Mouse (Mus musculus) megakaryocyte progenitor cell, adult 5-6 weeks (primary cell): Measurements from ENCODE around the gene Cdc42. TPM values are rescaled to one million over a fixed set of nuclear protein-coding genes. Genes with fewer than 3 reads are reported as not detected.

ENCODE experiments used
- ATAC-seq: replicated peaks from 2 replicates; pipeline ENCODE4 v1.8.0; 2016; ENCODE audit warnings: mild to moderate bottlenecking, moderate TSS enrichment, inconsistent platforms; ENCODE audit not compliant: poor library complexity
- total RNA-seq, 2 experiments: library from RNA; stranded (forward) in 1 of 2; stranded (reverse) in 1 of 2; fragments of 157-497, 149-512 nt in 1 of 2; fragments of 200-1000 nt in 1 of 2; gene quantifications; 2 replicates each; pipeline versions ENCODE4 v1.2.3 to v1.2.4; 2015 to 2017

The Cdc42 gene
- total RNA-seq (2015) (610 and 655 TPM in 2 replicates), total RNA-seq (2017) (471 and 517 TPM in 2 replicates)

DNA sequence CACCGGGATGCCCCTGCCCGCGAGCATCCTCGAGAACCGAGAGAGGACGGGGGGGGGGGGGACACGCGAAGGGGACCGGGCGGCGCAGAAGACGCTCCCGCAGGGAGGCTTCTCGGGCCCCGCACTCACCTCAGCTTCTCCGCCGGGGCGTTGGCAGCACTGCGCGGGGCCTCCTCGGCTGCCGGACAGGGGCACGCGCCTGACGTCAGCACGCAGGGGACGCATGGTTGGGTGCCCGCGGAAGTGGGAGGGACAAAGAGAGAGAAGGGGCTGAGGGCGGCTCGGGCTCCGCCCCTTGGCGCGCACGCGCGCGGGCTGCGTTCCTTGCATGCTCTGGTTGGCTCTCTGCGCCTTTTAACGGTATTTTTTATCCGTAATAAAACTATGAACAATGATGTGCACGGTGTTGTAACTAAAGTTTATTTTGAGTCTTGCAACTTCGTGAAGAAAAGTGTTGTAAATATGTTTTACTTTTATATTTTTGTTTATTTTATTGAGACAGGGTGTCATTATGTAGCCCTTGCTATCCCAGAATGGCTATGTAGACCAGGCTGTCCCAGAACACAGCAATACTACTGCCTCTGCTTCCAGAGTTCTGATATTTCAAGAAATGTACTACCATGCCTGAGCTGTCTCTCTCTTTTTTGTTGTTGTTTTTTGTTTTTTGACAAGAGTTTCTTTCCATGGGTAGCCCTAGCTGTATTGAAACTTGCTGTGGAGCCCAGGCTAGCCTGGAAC is at the start of gene Cdc42:
Gene Cdc42 (minus strand): TSS at position 204 of the 738 bp plus-strand sequence.
- peak; percentile 95 for ATAC-seq

DNA sequence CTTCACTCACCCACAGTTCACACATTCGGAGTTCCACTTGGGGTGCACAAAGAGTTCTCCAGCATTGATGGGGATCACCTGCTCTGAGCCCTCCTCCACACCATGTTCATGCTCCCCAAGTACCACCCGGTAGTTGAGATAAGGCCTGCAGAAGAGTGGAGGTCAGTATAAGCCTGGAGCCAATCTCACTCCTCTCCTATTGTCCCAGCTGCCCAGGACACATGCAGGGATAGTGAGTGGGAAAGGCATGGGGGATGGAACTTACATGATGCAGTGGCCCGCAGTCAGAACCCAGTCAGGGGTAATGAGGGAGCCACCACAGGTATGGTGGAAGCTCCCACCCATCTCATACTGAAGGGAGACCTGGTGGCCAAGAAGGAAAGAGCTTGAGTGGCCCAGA is 48.1 kb upstream of the Cdc42 start:
- ATAC-seq, result no peak

DNA sequence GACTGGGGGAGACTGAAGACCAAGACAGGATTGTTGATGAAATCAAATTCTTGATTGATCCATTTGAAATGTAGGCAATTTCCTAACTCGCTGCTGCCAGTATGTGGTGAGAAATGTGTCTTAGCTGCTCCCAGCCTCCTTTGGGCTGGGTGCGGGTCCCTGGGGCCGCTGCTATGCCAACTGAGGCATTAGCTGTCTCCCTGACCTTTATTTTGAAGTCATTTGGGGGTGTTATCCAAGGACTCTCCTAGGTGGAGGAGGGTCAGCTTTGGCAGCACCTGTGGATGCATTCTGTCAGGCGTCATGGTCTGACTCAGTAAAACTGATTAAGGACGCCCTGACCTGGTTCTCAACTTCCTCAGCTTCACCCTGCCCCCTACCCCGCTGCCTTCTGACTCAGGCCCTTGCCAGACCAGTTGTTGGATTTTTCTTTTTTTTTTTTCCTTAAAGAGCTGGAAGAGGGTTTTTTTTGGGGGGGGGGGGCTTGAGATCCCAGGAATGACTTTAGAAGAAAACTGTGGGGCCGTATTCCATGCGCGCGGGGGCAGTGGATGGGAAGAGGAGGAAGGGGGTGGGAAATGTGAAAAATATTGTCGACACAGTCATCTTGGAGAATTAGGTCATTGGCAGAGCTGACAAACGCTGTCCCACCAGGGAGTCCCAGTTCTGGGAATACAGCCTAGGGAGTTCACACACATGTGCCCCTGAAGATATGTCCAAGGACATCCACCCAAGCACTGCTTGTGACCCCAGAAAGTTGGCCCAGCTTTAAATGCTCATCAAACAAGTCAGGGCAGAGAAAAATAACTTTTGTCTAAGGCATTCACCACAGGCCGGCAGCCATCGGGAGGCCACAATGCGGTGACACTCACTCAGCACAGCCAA is 39.4 kb upstream of the Cdc42 start:
- ATAC-seq, result no peak

DNA sequence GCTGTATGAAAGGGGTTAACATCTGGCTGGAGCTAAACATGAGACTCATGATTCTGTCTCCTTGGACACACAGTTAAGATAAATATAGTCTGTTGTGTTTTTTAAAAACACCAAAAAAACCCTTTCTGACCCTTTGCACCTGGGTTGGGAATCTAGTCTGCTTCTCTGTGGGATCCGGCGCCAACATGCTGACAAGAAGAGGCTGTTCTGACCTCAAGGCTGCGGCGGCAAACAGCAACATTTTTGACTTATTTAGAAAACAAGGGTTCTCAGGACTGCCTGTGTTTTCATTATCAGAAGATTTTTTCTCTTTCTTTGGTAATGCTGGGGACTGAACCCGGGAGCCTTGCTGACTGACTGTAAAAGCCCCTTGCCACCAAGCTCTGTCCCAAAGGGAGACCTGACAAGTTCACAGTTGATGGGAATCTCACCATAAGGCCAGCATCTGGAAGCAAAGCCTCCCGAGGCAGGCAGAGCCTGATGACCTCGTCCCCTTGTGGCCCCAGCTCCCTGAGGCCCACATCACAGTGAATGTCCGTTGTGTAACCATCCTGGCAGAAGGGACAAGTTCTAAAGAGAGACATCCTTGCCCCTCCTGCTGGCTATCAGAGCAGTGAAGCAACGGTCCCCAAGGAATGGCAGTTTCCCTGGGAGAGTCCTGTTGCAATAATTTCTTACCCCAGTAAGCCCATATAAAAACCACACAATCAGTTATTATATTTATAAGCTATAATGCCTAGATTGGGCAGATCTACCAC is 36.0 kb upstream of the Cdc42 start:
- ATAC-seq, result no peak

DNA sequence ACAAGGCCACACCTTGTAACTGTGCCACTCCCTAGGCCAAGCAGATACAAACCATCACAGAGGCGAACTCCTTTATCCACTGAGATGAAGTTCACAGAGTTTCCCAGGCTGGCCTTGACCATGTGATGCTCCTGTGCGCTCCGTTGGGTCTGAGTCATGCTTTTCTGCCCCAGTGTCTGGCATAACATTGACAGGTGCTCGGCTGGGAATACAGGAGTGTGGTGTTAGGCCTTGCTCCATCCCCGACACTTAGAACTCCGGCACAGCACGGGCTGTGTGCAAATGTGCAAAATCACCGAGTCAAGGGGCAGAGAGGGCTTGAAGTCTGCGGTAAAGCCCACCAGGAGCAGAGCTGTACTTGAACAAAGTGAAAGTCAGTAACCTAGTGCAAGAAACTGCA is 35.4 kb upstream of the Cdc42 start:
- ATAC-seq, result no peak

DNA sequence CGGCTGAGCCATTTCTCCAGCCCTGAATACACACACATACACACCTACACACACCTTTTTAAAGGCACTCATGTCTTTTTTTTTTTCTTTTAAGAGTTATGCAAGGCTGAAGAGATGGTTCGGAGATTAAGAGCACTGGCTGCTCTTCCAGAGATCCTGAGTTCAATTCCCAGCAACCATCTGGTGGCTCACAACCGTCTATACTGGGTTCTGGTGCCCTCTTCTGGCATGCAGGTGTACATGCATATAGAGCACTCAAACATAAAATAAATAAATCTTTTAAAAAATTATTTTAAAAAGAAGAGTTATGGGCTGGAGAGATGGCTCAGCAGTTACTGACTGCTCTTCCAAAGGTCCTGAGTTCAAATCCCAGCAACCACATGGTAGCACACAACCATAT is 33.8 kb upstream of the Cdc42 start:
- ATAC-seq, result no peak

DNA sequence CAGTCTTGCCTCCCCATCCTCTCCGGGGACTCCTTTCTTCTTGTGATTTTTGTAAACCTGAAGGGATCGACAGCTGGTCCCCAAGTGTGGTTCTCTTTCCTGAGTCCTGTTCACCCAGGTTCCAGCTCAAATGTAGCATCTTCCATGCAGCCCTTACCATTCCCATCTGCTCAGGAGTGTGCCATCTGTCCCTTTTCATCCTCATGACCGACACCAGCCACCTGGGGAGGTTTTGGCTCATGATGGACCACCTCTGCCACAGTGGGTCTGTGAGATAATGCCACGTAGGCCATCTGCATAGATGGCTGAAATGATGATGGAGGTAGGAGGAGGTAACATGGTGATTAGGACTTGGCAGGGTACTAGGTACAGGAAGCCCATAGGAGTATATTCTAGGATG is 32.7 kb upstream of the Cdc42 start:
- no peak for ATAC-seq

DNA sequence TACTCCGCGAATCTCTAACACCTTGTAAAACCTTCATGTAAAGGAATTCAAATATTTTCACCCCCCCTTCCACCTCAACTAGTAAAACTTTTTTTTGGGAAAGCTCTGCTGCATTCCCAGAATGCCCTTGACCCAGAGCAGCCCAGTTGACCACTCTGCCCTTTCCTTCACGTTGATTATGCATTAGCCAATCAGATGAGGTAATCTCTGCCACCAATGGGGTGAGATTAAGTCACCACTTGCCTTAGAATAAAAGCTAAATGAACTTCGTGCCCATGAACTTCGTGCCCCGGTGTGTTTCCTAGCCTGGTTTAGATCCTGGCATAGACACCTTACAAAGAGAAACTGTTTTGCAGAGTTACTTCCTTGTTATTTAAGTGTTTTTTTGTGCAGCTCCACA is 31.5 kb upstream of the Cdc42 start:
- peak; percentile 33; the same call in 1 of the 2 replicates for ATAC-seq

DNA sequence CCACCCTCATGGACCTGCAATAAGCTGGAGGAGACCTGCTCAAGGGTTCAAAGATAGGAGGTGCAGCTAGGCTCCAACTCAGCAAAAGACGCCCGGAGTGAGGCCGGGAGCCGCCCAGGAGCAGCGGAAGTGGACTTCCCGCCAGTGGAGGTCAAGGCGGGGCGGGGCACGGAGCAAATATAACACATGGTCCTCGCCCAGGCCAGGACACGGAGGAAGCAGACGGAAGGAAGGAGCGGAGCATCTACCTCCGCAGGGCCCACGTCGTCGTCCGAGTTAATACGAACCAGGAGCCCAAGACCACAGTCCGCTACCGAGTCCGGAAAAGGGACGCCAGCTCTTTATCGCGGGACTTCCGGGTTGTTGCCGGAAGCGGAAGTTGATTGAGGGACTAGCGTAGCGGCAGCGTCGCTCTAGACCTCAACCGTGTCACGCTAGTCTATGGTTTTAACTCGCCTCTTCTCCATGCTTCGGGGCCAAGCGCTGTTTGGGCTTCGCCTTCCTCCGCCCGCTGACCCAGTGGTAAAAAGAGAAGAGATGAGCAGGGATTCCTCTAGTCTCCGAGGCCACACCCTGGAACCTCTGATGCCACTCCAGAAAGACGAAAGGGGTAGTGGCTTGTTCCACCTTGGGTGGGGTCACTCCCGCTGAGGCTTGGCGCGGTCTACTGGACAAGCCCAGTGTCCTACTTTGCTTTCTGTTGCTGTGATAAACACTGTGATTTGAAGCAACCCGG is 30.7 kb upstream of the Cdc42 start:
- ATAC-seq, result peak; percentile 87

DNA sequence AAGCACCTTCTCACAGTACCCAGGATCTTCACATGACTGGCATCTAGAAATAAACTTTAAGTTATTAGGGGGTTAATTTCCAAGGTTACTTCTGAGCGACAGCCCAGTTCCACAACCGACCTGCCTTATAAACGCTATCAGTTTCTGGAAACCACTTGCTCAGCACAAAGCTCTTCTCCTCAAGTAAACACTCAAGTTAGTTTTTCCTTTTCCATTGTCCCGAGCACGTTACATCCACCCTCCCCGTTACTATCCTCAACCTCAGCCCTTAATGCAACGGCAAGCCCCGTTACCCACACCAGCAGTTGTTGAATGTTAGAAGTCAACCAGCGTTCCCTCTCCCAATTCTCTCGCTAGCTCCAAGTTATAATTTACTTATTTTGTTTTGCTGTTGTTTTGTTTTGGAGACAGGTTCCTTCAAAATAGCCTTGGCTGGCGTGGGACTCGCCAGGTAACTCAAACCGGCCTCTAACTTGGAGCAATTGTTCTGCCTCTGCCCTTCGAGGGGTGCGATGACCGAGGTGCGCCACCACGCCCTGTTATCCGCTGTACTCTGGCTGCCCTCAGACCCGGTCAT is 30.1 kb upstream of the Cdc42 start:
- peak; percentile 9; the same call in 1 of the 2 replicates for ATAC-seq

DNA sequence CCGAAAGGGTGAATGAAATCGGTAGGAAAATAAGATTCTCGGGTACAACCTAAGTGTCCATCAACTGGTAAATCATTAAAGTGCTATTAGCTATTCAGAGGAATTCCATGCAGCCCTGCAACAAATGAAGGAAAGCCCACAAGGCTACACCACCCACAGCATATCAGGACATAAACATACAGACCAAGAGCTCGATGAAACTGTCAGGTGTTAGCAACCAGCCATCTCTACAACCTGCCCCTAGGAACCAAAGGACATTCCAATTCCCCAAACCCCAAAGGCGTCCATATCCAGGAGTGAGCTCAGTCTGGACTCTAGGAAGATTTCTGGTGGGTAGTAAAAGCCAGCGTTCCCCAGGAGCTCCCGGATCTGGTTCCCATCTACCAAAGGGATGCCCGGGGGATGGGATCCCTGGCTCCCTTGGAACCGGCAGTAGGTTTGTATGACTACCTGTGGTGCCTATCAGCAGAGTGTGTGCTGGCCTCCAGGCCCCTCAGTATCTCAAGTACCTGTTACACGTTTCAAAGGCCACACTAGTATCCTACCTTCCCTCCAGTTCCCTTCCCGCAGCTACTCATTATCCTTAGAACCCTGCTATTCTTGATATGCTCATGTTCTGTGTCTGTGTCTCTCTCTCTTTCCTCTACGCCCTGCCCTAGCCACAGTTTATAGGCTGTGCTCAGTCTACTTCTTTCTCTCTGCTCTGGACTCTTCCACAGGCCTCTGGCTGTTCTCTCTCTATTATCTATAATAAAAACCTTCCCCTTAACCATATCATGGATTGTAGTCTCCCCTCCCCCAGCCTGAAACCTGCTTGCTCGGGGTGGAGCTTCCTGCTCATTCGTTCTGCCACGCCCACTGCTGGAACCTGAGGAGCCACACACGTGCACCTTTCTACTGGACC is 23.4 kb upstream of the Cdc42 start:
- peak; percentile 97 for ATAC-seq

DNA sequence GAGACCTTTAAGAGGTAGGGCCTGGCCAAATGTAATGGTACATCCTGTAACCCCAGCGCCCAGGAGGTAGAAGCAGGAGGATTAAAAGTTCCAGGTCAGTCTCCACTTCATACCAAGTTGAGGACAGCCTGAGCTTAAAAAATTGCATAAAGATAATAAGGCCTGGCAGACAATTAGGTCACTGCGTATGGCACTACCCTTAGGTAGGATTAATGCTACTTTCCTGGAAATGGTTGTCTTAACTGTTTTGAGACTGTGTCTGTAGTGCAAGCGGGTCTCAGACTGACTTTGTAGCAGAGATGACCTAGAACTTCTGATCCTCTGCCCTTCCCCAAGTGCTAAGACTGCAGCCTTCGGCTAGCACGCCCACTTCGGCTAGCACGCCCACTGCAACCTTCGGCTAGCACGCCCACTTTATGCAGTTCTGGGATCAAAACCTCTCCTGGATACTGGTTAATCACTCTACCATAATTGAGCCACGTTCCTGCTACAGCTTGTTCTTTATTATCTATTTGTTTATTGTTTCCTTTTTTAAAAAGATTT is 22.3 kb upstream of the Cdc42 start:
- no peak for ATAC-seq

DNA sequence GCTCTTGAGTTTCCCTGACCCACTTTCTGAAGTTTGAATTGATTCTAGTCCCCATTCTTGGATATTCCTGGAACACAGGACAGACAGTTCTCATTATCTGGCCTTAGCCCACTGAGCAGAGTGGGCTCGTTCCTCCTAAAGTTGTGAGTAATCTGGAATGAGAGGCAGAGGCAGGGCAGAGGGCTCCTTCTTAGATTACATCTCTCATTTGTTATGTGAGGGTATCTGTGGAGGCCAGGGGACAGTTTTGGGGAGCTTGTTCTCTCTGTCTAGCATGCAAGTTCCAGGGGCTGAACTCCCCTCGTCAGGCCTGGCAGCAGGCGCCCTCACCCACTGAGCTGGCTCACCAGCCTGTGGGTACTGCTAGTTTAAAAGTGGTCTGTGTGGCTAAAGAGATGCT is 21.6 kb upstream of the Cdc42 start:
- no peak for ATAC-seq

DNA sequence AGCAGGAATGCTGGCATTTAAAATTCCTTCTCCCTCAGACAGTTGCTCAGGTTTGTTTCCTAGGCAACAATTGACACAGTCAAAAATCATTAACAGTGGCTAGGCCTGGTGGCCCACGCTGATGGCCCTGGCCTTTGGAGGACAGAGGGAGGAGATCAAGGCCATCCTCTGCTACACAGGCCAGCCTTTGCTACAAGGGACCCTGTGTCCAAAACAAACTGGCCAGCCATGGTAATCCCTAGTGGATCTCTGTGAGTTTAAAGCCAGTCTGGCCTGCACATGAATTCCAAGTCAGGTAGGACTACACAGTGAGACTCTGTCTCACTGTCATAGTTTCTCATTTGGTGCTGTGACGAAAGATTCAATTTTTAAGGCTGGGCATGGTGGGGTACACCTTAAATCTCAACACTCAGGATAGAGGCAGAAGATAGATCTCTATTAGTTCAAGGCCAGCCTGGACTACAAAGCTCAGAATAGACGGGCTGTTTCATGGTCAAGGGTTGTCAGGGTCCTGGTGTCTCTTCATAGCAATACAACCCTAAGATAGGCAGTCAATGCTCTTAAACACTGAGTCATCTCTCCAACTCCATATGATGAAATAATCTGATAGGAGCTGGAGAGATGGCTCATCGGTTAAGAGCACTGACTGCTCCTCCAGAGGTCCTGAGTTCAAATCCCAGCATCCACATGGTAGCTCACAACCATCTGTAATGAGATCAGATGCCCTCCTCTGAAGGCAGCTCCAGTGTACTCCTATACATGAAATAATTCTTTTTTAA is 20.2 kb upstream of the Cdc42 start:
- ATAC-seq, result no peak

DNA sequence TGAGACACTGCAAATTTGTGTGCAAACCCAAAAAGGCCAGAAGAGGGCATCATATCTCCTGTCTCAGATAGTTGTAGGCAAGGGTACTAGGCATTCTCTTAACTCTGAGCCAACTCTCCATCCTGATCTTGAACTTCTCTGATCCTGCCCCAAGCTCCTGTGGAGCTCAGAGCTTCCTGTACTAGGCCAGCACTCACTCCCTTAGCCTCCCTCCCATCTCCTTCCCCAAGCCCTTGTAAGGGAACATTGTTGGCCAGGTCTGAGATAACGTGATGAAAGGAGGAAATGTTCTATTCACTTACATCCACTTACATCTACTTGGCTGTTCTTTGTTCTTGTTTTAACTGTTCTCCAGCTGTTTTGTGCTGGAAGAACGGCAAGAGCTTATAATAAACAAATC is 19.3 kb upstream of the Cdc42 start:
- peak; percentile 29; the same call in 1 of the 2 replicates for ATAC-seq

DNA sequence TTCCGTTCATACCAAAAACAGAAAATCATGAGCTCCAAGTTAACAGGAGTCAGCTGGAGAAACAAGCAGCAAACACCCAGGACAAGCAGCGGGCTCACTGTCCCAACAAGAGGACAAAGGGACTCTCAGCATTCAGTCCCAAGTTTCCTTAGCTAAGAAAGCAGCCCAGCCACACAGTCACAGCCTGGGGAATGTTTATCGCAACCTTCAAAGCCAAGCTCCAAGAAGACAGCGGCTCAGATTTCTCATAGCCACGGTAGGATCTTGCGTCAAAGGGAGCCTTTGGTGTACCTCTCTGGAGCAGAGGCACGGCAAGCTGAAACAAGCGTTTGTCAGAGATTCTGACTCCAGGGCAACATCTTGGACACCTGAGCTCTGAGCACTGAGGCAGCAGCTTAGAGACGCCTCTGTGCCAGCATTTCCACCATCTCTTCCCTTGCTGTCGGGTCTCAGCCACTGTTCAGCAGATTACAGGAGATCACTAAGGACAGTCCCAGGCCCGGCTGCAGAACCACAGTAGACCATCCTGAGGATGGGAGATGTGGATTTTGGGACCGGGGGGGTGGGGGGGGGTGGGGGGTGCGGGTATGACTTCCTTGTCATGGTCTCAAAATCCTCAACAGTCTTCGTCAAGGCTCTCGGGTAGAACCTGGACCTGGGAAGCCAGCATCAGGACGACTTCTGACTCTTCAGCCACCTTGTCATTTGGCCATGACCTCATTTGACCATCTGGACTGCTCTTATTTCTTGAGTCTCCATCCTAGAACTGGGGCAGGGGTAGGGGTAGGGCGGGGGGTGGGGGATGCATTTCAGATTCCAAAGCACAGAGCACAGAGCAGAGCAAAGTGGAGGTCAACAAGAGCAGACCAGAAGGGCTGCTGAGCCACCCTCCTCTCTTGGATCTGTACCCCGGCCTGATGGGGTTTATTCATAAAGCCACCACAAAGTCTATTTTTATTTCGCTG is 18.1 kb upstream of the Cdc42 start:
- ATAC-seq, result no peak

DNA sequence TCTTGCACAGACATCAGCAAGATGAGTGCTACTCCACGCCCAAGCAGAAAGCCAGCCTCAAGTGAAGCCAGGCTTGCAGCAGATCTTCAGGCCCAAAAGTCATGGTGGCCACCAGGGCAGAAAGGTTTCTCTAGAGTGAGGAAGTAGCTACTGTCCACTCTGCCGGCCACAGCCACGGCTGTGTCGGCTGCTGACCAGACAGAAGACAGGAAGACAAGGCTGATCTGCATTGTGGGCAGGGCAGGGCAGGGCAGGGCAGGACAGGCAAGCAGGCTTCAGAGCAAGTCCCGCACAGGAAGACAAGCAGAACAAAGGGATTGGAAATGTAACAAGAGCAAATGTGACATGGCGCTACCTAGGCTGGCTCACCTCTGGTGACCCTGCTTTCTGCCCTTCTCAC is 16.2 kb upstream of the Cdc42 start:
- no peak for ATAC-seq
